Comparison of ENCODE assay signal across 8 mouse cellular contexts in genomic region chr4:152476427-152477023, GRCm38 (mm10). TPM values are rescaled to one million over a fixed set of nuclear protein-coding genes. Genes with fewer than 3 reads are reported as not detected.
A peak's percentile ranks its signal among the peaks of the same experiment; 100 is the strongest.
DNase-seq lines count a peak whose midpoint lies in the region; ATAC-seq and TF ChIP-seq lines count a peak whose summit lies in the region.

TSS of gene Nphp4 (plus strand) at chr4:152476706.

- no peak for ATAC-seq in embryonic facial prominence, embryonic 13.5 days (ENCODE audit: insufficient number of reproducible peaks, insufficient read depth, low FRiP score, low TSS enrichment, low read depth)
- no peak for ATAC-seq in midbrain, embryonic 14.5 days (ENCODE audit: low FRiP score, low TSS enrichment)
- no peak for ATAC-seq in monocyte, adult 5-6 weeks (replicated peaks; ENCODE audit: insufficient number of reproducible peaks, low FRiP score, low TSS enrichment, poor library complexity, severe bottlenecking)

- H3K9ac ChIP-seq in embryonic facial prominence, embryonic 13.5 days = peak within 1 kb of the TSS; percentile 89
- peak within 1 kb of the TSS; percentile 57 for H3K9ac ChIP-seq in midbrain, embryonic 14.5 days (replicated peaks; ENCODE audit: low read length)

- H3K27me3 ChIP-seq in embryonic facial prominence, embryonic 13.5 days = peaks cover 22% of the 10 kb centered on the region
- no peaks in the 10 kb centered on the region for H3K27me3 ChIP-seq in midbrain, embryonic 14.5 days (ENCODE audit: control insufficient read depth, insufficient read depth, low read length)

- H3K9me3 ChIP-seq in embryonic facial prominence, embryonic 13.5 days = 0 out of 2 replicates have a peak, but pooled peaks cover 8% of the 10 kb centered on the region
- H3K9me3 ChIP-seq in midbrain, embryonic 14.5 days (ENCODE audit: control insufficient read depth, low read length) = no peaks in the 10 kb centered on the region; the same call in 1 of the 2 replicates

- H3K4me1 ChIP-seq in bone marrow, adult 2 months (ENCODE audit: control insufficient read depth, insufficient read depth, low read length) = peaks cover 3% of the 10 kb centered on the region
- peaks cover 19% of the 10 kb centered on the region for H3K4me1 ChIP-seq in embryonic facial prominence, embryonic 13.5 days
- H3K4me1 ChIP-seq in midbrain, embryonic 14.5 days (ENCODE audit: control insufficient read depth, insufficient read depth, low read length) = peaks cover 15% of the 10 kb centered on the region

- DNase-seq in layer of hippocampus, adult 11-12 months (ENCODE audit: low spot score) = peak; percentile 46
- DNase-seq in layer of hippocampus, adult 9-10 months (ENCODE audit: low spot score) = no peak
- DNase-seq in layer of hippocampus, postnatal 10 days (ENCODE audit: low spot score in 2 of 2) = peak in 1 of 2 experiments; percentile 52
- DNase-seq in midbrain, embryonic 14.5 days = peak; percentile 47
- DNase-seq in c-Kit-positive CD71-positive TER-119-positive erythroid progenitor cells, embryonic 14.5 days (ENCODE audit: low spot score) = no peak

- peak within 1 kb of the TSS; percentile 90 for H3K4me3 ChIP-seq in bone marrow, adult 2 months (replicated peaks; ENCODE audit: control insufficient read depth, low read depth, low read length)
- H3K4me3 ChIP-seq in embryonic facial prominence, embryonic 13.5 days = peak within 1 kb of the TSS; percentile 77
- H3K4me3 ChIP-seq in midbrain, embryonic 14.5 days (replicated peaks; ENCODE audit: low read depth, low read length) = peak within 1 kb of the TSS; percentile 62

- no peak for TF ChIP-seq CTCF in bone marrow, adult 2 months (IDR thresholded peaks at IDR 0.05; ENCODE audit: control insufficient read depth, insufficient read depth, low read length)

- no peaks in the 10 kb centered on the region for H3K36me3 ChIP-seq in embryonic facial prominence, embryonic 13.5 days
- no peaks in the 10 kb centered on the region for H3K36me3 ChIP-seq in midbrain, embryonic 14.5 days (ENCODE audit: control insufficient read depth, insufficient read depth, low read length)

- TF ChIP-seq POLR2A in bone marrow, adult 2 months (IDR thresholded peaks at IDR 0.05; ENCODE audit: borderline replicate concordance, control insufficient read depth, low read depth, low read length) = no peak

- 2% methylated on average over 18 of the region's 18 CpGs for WGBS in bone marrow, adult 2 months
- 2% methylated on average over 18 of the region's 18 CpGs for WGBS in embryonic facial prominence, embryonic 13.5 days
- WGBS in midbrain, embryonic 14.5 days = 1% methylated on average over 18 of the region's 18 CpGs

- peak within 1 kb of the TSS; percentile 88 for H3K4me2 ChIP-seq in embryonic facial prominence, embryonic 13.5 days
- H3K4me2 ChIP-seq in midbrain, embryonic 14.5 days (ENCODE audit: low read length) = peak within 1 kb of the TSS; percentile 90

- H3K27ac ChIP-seq in bone marrow, adult 2 months (ENCODE audit: control insufficient read depth, insufficient read depth, low read depth, low read length, poor library complexity) = peak within 1 kb of the TSS; percentile 76; the same call in 1 of the 2 replicates
- peak within 1 kb of the TSS; percentile 84; the same call in 1 of the 2 replicates for H3K27ac ChIP-seq in embryonic facial prominence, embryonic 13.5 days
- peak within 1 kb of the TSS; percentile 79 for H3K27ac ChIP-seq in midbrain, embryonic 14.5 days (replicated peaks; ENCODE audit: low read depth, low read length)

RNA-seq across cellular contexts. Expression of gene Nphp4, which starts in this region (rescaled TPM):
- 0.65 TPM in 1 of 2 replicates, not detected in the other for polyA plus RNA-seq in bone marrow, adult 2 months (2011; ENCODE audit: insufficient read depth, insufficient read length, low replicate concordance, missing spikeins)
- polyA plus RNA-seq in embryonic facial prominence, embryonic 13.5 days (2015; fragmentation: Nextera tagmentation; extraction: Ambion mirVana) = 2.8 and 3.0 TPM in 2 replicates
- 10 to 100 TPM; 21.3 to 22.4 TPM for total RNA-seq in layer of hippocampus, postnatal 10 days (2021)
- 5.9 and 6.0 TPM in 2 replicates for polyA plus RNA-seq in midbrain, embryonic 14.5 days (2014; fragmentation: Nextera tagmentation; extraction: Ambion mirVana)
- 0.19 TPM in 1 of 3 replicates, not detected in the others for total RNA-seq in monocyte, adult 5-6 weeks (2017)

Comparison
In these comparisons a context has a peak if more than half of its experiments do, and no peak if none do; other contexts are left out.
1. RNA of gene Nphp4 (total RNA-seq): 21.3 to 22.4 TPM in layer of hippocampus, postnatal 10 days; 0.19 TPM in monocyte, adult 5-6 weeks; every median in the first group is over 10 times any median in the second.
2. DNase-seq: peak in layer of hippocampus, adult 11-12 months (single experiment) and midbrain, embryonic 14.5 days (single experiment); none in layer of hippocampus, adult 9-10 months (single experiment) and c-Kit-positive CD71-positive TER-119-positive erythroid progenitor cells, embryonic 14.5 days (single experiment).
3. Peak in every context shown above with its lines, with median percentiles within 50 percentile points of each other: H3K27ac ChIP-seq and H3K4me3 ChIP-seq.